Mouse (Mus musculus) thymus, postnatal 36 days (tissue): Measurements from ENCODE around the gene Hsf2bp.

Experiments
- DNase-seq, 2 experiments: peaks; one replicate each; pipeline ENCODE4 v3.0.0; 2022; ENCODE audit warnings: mixed read lengths in 2 of 2

The Hsf2bp gene

DNA sequence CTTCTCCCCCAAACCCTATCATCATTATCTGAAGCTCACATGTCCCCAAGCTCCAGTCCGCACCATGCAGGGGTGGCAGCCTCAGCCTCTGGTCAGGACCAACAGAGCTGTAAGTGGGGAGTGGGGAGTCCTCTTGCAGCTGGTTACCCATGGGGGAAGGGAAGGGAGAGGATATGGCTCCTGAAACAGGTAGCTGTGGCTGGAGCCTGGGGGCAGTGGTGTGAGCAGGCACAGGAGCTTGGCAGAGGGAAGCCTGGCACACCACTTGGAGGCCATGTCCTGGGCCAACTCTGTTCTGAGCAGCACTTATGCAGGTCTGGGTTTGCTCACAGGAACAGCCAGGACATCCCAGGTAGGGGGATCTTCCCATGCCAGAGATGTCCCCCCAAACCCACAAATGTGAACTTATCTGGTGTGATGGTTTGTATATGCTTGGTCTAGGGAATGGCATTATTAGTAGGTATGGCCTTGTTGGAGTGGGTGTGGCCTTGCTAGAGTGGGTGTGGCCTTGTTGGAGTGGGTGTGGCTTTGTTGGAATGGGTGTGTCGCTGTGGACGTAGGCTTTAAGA, 133.4 kb downstream of the Hsf2bp start:
- DNase-seq: peak in 1 of 2 experiments; percentile 2

DNA sequence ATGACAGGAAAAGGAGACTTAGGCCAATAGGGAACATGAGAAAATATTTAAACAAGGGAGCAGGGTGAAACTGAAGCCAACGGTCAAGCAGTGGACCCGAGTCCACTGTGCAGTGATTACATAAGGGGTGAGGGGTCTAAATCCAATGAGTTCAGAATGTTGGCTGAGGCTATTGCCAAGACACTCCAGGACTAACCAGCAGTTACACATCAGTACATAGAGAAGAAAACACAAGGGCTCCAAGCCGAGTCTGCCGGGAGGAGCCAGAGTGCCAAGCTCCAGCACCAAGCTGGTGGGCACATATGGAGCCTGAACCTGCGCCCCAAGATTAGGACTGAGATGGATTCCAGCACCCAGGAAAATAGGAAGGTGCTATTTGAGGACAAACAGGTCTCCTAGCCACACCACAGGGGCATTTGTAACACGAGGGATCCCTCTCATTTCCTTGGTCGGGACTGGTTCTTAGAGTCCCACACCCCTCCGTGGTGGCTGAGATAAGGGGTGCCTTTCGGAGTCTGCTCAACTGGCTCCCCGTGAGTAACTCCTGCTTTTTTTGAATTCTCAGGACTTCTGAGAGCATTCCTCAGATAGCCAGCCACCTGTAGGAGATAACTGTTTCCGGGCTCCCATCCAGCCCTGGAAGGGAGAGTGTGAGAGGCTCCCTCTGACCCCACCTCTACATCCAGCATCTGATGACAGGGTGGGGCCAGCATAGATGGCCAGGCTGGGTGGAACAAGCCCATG, 134.5 kb downstream of the Hsf2bp start:
- no peak for DNase-seq

DNA sequence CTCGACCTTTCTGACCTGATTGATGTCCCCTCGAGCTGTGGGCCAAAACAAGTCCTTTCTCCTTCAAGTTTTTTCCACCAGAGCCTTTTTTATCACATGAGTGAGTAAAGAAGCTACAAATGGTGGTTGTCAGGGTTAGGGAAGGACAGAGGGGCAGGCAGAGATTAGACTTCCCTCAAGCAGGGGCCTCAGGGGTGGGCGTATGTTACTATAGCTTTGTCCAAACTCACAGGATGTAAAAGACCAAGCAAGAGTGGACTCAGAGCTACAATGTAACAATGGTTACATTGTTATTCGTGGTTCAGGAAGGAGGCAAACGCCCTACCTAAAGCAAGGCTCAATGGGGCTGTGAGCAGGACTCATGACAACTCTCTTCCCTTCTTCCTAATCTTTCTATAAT, 137.2 kb downstream of the Hsf2bp start:
- DNase-seq: no peak

DNA sequence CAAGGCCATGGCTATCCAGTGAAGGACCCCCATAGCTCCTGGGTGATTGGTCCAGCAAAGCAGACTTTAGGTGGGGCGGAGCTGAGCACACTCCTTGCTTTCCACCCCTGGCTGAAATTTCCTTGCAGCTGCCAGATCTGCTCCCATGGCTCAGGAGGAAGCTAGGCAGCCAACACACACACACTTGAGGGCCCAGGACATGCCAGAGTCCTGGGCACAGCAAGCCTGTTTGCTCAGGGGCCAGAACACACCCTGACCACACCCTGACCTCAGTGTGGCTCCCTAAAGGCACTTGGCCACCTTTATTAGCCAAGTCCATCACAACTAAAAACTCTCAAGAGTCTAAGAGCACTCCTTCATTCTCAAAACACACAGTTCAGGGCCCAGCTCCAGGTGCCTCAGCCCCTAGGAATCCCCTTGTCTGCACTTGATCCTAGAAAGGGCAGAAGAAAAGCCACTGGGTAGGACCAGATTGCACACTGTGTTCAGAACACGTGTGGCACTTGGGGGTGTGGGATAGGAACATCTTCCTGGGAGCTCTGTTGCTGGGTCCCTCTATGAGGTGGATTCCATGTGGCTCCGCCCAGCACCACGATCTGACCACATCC, 138.9 kb downstream of the Hsf2bp start:
- DNase-seq: peak in 1 of 2 experiments; percentile 1

DNA sequence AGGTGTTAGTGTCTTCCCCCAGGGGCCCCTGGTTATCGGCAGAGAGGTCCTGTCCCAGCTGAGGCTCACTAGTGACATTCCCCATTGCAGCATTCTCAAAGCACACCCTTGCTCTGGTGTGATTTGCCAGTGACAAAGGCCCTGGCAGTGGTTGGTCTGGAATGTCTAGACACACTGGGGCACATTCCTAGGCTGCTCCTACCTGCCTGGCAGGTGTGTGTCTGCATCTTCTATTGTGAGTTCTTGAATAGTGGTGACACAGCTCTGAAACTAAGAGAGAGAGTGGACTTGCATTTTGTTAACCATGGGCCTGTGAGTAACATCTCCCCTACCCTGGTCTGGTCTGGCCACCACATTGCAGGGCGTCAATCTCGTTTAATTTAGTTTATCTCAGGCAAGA, 139.4 kb downstream of the Hsf2bp start:
- DNase-seq: peak in 1 of 2 experiments; percentile 1

DNA sequence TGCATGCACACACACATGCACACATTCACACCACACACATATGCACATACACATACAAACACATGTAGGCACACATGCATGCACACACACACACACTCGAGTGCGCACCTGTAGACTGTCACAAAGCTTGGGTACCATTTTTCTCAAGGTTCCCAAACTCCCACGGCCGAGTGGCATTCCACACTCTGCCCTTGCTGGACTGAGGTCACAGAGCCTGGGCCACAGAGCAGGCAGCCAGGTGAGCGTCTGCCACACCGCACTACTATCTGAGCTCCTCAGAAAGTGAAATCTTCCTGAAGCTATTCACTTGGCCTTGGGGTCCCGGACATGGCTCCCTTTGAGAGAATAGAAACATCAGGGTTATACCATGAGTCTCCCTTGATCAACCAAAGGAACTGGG, 139.8 kb downstream of the Hsf2bp start:
- DNase-seq: peak in 1 of 2 experiments; percentile 1
